Mouse (Mus musculus): ENCODE measurements at regions not wholly inside any gene's neighbourhood (a gene's known extent, or its start where the extent isn't known, plus 50 kb on each side); places are given as distances from the start of the nearest gene placed in this dataset.

- DNase-seq (ENCODE audit: low read depth, low spot score), result peak; percentile 85
Observed at GRCm38 (mm10) chr14:80657408-80657807, 673.5 kb downstream of the Olfm4 start.

- no peak for DNase-seq (ENCODE audit: low read depth, low spot score)
Observed at GRCm38 (mm10) chr14:80682876-80683275, 699.0 kb downstream of the Olfm4 start.

GRCm38 (mm10) chr14:80683282-80683681 lies 699.4 kb downstream of the Olfm4 start:
- no peak for DNase-seq (ENCODE audit: low read depth, low spot score)

- no peak for DNase-seq (ENCODE audit: low read depth, low spot score)
Observed at GRCm38 (mm10) chr14:80683703-80684102, 699.8 kb downstream of the Olfm4 start.

GRCm38 (mm10) chr14:80690476-80690875 lies 706.6 kb downstream of the Olfm4 start:
- DNase-seq (ENCODE audit: low read depth, low spot score), result no peak

- DNase-seq (ENCODE audit: low read depth, low spot score), result no peak
Observed at GRCm38 (mm10) chr14:80722766-80723531, 739.1 kb downstream of the Olfm4 start.

GRCm38 (mm10) chr14:80731194-80731593 lies 747.3 kb downstream of the Olfm4 start:
- peak; percentile 10 for DNase-seq (ENCODE audit: low read depth, low spot score)
